Mouse (Mus musculus) lung, postnatal 4 days (tissue): ENCODE measurements around the gene Rasip1.

Experiments used
- DNase-seq, 2 experiments: peaks; one replicate each; pipeline ENCODE4 v3.0.0; 2021

Rasip1 gene

GRCm38 (mm10) chr7:45625481-45625880 is 1.8 kb upstream of the Rasip1 start:
- DNase-seq: peak in 1 of 2 experiments; percentile 18

GRCm38 (mm10) chr7:45626571-45627076 is 664 bp upstream of the Rasip1 start:
- peak; percentile 48 to 56 for DNase-seq

DNA sequence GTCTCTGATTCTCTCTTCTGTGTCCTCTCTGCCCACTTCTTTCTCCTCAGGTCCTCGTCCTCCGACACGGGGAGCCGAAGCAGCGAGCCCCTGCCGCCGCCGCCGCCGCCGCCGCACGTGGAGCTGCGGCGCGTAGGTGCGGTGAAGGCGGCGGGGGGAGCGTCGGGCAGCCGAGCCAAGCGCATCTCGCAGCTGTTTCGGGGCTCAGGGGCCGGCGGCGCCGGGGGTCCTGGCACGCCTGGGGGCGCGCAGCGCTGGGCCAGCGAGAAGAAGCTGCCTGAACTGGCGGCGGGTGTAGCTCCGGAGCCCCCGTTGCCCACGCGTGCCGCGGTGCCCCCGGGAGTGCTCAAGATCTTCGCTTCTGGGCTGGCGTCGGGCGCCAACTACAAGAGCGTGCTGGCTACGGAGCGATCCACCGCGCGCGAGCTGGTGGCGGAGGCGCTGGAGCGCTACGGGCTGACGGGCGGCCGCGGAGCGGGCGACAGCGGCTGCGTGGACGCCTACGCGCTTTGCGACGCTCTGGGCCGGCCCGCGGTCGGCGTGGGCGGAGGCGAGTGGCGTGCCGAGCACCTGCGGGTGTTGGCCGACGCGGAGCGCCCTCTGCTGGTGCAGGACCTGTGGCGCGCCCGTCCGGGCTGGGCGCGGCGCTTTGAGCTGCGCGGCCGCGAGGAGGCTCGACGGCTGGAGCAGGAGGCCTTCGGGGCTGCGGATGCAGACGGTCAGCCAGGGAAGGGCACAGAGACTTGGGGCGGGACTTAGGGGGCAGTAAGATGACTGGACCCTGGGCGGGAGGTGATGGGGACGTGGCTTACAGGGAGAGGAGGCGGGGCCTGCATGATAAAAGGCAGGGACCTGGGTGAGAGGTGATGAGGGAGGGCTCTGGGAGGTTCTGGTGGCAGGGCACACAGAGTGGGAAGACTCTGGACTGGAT is 1.3 kb downstream of the Rasip1 start:
- peak; percentile 94 for DNase-seq

- DNase-seq: peak; percentile 27 to 37
Observed at GRCm38 (mm10) chr7:45630064-45630907, 3.0 kb downstream of the Rasip1 start.

DNA sequence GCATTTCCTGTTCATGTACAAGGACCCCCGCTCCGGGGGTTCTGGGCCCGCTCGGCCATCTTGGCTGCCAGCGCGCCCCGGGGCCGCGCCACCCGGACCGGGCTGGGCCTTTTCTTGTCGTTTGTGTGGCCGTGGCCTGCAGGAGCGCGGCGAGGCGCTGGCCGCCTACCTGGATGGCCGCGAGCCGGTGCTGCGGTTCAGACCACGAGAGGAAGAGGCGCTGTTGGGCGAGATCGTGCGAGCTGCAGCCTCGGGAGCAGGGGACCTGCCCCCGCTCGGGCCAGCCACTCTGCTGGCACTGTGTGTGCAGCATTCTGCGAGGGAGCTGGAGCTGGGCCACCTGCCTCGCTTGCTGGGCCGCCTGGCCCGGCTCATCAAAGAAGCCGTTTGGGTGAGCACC is 5.2 kb downstream of the Rasip1 start:
- DNase-seq: peak; percentile 68 to 72

DNA sequence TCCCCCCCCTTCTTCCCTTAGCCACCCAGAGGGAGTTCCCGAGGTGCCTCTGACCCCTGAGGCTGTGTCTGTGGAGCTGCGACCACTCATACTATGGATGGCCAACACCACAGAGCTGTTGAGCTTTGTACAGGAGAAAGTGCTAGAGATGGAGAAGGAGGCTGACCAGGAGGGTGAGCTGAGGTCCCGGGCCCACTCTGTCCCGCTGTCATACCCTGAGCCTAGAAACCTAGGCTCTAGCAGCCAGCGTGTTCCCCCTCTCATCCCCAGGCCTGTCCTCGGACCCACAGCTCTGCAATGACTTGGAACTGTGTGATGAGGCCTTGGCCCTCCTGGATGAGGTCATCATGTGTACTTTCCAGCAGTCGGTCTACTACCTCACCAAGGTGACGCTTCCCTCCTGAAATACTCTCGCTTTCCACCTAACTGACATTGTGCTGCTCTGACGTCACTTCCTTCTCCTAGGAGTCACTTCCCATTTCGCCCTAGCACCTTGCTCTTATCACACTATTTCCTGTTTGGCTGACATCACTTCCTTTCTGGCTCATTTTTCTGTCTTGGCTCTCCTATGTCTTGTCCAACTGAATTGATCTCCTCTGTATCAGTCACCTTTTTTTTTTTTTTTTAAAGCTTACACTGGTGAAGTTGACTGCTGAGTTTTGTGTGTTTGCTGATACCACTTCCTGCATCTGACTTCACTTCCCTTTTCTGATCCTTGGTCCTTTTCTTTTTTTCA is 7.8 kb downstream of the Rasip1 start:
- DNase-seq: peak in 1 of 2 experiments; percentile 64

DNA sequence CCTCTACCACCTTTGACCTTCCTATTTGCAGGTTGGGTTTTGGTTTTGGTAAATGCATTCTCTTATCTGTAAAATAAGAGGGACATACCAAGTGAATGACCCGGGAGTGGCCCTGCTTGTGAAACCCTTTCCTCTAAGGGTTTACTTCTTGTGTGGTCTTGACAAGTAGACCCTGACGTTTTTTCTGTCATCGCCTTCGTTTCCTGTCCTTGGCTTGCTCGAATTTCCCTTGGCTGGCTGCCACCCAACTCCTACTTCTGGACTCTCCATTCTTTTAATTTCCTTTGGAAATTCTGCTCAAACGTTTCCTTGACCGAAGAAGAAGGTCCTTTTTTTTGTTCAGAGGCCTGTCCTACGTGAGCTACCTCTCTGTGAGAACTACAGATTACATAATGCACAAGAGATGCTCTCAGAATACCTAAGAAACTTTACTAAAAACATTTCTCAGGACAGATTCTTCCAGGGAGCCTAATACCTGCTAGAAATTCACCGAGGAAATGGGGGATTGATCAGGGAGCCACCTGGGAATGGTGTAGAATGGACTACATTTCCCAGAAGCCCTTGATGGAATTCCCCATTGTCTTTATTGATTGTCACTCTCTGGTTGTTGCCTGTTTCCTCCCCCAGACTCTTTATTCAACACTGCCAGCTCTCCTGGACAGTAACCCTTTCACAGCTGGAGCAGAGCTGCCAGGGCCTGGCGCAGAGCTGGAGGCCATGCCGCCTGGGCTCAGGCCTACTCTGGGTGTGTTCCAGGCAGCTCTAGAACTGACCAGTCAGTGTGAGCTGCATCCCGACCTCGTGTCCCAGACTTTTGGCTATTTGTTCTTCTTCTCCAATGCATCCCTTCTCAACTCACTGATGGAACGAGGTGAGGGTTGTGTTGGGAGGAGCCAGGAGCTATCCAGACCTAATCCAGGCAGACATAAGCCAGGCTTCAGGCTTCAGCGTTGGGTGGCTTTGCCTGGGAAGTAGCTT is 8.7 kb downstream of the Rasip1 start:
- peak; percentile 77 to 78 for DNase-seq

DNA sequence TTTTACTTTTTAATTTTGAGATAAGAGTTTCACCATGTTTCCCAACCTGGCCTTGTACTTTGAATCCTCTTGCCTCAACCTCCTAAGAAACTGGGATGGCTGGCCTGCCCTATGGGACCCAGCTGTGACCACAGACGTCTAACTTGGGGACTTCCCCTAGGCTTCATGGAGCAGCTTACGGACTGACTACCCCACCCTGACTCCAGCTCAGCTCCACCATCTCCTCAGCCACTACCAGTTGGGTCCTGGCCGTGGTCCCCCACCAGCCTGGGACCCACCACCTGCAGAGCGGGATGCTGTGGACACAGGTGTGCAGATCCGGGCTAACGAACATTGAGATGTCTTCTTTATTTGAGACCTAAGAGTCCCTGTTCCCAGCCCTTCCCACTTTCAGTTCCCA is 10.4 kb downstream of the Rasip1 start:
- no peak for DNase-seq

DNA sequence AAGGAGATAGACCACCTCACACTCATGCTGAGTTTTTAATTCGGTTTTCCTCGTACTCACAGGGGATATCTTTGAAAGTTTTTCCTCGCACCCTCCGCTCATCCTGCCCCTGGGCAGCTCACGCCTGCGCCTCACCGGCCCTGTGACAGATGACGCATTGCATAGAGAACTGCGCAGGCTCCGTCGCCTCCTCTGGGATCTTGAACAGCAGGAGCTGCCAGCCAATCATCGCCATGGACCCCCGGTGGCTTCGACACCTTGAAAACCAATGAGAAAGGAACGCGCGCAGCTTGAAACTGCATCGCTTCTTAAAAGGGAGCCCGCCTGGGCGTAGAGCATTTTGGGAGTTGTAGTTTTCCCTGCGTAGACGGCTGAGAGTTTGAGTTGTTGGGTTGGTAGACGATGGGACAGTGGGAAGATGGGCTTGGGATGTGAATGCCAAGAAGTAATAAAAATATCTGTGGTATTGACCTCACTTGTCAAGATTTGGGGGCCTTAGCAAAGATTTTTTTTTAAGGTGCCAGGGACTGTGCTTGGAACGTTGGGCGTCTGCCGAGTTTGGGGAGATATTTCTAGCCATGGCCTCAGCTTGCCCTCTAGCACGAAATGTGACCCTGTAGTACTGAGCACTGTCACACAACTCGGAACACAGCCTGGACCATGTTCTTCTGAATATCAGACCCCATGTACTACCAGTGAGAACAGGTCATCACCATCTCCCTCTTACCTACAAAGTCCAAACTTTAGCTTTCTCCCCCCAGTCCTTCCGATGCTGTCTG is 11.5 kb downstream of the Rasip1 start:
- DNase-seq: peak; percentile 89 to 96

- DNase-seq: peak; percentile 26 to 47
Observed at GRCm38 (mm10) chr7:45639561-45640027, 12.3 kb downstream of the Rasip1 start, which contains the start of gene Mamstr. Mamstr (plus strand) TSS chr7:45639977.

DNA sequence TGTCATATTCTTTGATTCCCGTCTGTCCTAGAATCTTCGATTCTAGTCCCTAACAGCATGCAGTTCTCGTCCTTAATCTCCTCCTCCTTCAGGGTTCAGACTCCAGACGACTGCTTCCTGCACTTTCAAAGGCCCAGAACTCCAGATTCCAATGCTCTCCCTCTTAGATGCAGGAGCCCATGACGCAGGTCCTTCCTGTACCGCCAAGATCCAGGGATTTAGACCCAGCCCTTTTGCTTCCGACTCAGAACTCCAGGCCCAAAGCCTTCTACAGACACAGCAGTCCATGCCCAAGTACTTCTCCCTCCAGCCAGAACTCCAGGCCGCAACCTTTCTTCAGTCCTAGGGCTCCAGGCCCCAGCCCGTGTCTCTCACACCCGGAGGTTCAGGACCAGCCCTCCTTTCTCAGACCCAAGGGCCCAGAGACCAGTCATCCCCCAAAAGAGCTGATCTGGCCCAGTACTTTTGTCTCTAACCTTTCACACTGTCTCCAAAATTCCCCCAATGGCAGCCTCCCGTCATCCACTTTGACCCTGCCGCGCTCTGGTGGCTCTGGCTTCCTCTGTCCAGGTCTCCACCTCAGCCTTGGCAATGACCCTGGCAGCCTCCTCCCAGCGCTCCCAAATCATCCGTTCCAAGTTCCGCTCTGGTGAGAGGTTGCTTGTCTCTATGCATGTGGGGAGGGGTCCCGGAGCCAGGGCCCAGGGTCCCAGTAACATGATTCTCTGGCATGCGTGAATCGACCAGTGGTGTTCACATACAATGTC is 13.1 kb downstream of the Rasip1 start:
- peak in 1 of 2 experiments; percentile 27 for DNase-seq

DNA sequence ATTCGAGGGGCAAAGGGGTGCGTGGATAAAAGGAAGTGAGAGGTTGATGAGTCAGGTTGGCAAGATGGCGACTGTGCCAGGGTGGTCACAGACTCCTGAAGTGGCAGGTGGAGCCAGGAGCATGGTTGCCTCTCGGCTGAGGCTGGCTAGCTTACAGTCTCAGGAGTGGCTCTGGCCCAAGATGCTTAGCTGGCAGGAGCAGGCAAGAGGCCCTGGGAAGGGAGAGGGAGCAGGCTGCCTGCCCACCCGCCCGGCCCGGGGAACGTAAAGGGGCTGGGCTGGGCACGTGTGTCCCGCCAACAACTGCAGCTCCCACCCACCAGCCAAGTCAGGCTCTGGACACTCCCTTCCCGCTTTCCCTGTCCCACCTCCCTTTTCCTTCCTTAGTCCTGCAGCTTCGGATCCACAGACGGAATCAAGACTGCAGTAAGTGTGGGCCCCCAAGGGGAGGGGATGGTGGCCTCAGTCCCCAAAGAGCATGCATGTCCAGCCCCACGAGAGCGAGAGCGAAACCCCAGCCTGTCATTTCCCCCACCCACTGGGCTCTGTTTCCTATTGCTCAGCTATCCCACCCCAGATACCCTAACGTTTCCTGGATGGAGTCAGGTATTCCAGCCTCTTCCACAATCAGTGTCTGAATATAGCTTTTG is 14.2 kb downstream of the Rasip1 start:
- DNase-seq: peak; percentile 63 to 75

- DNase-seq: peak in 1 of 2 experiments; percentile 17
Observed at GRCm38 (mm10) chr7:45642083-45642482, 14.8 kb downstream of the Rasip1 start.

GRCm38 (mm10) chr7:45642503-45643255 is 15.4 kb downstream of the Rasip1 start:
- no peak for DNase-seq

DNA sequence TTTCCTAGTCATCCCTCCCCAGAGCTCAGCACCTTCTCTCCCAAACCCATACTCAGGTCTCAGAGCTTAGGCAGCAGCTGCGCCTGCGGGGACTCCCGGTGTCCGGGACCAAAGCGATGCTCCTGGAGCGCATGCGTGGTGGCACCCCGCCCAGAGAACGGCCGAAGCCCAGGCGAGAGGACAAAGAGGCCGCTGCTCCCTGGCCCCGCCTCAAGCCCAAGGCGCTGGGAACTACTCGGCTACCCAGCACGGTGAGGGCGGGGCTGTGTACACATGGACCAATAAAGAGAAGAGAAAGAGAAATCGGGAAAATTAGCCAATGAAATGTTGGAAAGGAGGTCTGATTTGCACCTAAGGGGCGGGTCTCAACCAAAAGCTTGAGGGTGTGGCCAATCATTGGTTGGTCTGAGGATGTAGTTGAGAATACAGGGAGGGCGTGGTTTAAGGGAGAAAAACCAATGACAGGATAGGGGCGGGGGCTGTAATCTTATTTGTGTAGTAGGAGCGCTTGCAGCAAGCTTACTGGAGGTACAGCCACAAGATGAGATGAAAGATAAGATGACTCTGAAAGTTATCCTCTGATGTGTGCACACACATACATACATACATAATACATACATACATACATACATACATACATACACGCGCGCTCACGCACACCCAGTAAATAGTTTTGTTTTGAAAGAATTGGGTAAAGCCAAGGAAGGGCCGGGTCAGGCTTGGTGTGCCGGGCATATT is 16.3 kb downstream of the Rasip1 start:
- peak; percentile 95 to 98 for DNase-seq

DNA sequence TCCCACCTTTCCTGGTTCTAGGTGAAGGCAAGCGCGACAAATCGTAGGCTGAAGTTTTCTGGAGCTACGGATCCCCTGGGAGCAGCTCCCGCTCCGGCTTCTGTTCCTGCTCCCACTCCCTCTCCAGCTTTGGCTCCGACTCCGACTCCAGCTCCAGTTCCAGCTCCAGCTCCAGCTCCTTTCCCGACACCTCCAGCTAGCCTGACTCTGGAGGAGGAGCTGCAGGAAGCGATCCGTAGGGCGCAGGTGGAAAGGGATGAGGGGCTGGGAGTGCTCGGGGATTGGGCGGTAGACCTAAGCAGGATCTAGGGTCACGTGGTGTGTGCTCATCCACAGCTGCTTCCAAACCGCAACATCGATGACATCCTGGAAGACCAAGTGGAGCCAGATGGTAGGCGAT is 16.9 kb downstream of the Rasip1 start:
- peak; percentile 55 to 59 for DNase-seq

- no peak for DNase-seq
Observed at GRCm38 (mm10) chr7:45644872-45645590, 17.7 kb downstream of the Rasip1 start.
